Mouse (Mus musculus) gastrocnemius, adult 8-10 months (tissue): Measurements from ENCODE around the gene Chd6. TPM values are rescaled to one million over a fixed set of nuclear protein-coding genes. Genes with fewer than 3 reads are reported as not detected.
"Not testable (repeated sequence)": the region's sequence is repeated elsewhere in the genome, so short reads cannot be mapped to it uniquely, and the experiment has no call there.

Experiments
- DNase-seq, 2 experiments: peaks; one replicate each; pipeline ENCODE4 v3.0.0; 2022; ENCODE audit warnings: low spot score in 2 of 2
- total RNA-seq, 4 experiments: library from RNA; stranded (reverse); gene quantifications; 2 replicates each; pipeline ENCODE4 v1.2.4; 2022

The Chd6 gene
- total RNA-seq, 4 experiments from 2014 or later: 8.2 to 17.7 (median 14.6) TPM

DNA sequence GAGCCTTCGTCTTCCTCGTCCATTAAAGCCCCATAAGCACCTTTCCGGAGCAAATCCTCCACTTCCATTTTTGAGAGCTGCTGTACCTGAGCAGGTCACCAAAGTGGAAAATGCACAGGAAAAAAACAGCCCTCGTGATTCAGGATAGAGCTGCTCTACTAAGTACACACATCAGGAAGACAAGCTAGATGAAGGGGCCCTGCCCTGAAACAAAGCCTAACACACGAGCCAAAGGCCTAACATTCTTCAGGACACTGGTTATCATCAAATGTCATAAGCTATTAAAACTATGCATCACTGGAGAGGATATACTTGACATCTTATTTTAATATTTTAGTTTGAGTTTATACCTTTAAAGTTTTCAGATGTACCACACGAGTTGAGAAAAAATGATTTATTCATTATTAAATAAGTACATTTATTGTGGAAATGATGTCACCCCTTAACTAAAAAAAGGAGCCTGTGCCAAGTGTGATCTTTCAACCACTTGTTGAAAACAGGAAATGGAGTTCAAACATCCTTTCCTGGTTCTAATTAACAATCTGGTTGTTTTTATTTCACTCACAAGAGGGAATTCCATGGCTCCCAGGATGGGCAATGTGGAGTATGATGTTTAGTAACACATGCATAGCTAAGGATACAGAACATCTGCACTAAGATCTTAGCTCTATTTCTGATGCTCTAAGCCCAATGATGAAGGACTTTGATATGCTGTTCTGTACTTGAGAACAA lies 118.4 kb downstream of the Chd6 start:
- DNase-seq: no peak

DNA sequence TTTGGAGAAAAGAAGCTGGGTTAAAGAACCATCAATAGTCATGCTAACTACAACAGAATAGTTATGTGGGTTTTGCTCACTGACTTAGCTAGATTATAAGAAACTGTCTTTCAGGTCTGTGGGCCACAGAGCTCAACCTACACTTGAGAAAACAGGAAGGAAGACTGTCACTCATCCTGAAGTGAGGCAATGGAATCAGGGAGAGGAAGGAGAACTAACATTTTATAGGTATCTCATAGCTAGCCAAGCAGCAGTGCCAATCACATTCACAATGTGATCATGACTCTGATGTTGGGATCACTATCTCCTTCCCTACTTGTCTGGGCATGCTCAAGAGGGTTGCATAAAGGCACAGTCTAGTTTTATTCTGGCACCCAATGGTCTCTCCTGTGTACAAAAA lies 121.4 kb downstream of the Chd6 start:
- DNase-seq: no peak

DNA sequence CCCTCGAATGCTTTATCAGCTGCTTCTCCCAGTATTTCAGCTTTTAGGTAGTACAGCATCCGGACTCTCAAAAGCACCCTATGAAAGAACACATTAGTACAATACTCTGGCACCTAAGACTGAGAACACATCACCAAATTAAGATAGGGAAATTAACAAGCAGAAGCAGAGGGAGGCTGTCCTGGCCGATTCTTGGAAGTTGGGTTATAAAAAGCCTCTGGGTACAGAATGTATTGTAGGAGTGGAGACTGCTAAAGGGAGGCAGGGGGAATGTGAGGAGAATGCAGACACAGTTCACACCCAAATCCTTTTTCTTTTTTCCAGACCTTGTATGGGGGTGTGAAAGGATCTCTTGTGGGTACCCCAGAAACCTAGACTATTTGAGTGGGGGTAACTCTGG lies 126.2 kb downstream of the Chd6 start:
- no peak for DNase-seq

DNA sequence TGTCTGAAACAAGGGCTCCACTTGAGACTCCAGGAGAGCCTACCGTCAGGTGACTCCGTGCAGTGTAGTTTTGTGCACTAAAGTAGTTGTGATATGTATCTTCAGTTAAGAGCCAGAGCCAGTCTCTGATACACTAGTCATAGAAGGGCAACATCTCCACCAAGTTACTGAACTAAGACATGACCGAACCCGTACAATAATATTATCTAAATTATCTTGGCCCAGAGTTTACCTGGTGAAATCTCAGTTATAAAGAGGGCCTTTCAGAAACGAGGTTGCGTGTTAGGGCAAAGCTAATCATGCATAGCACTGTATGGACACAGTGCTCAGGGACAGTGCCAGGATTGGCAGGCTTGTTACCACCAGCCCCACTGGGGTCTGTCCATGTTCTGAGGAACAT lies 127.1 kb downstream of the Chd6 start:
- DNase-seq: no peak

DNA sequence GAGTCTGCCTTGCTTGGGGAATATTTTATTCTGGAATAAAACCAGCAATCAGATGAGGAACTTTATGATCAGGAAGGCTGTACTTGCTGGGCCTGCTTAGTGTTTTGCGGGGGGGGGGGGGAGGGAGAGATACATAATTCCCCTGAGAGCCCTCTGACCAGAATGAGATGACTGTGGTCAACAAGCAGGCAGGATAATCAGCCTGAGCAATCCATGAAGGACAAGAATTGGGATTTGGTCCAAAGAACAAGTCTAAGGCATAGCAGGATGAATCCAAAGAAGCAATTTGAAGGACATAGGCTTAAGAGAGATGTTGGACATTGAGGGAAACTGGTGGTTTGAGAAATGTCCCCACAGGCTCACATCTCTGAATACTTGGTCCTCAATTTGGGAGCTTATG lies 130.2 kb downstream of the Chd6 start:
- no peak for DNase-seq

DNA sequence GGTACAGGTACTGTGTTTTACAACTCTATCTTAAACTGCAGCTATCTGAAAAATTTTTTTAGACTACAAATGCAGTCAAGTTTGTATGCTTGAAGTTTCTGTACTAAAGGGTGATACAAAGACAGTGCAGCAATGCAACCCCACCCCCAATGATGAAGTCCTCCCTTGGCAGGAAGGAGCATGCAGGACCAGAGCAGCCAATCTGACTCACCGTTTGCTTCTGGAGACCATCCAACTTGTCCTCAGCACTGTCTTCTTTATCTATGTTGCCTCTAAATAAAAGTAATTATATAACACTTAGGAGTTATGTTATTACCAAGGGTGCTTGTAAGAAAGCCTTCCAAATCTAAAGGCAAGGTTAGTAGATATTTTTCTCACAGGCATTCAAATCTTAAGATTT lies 131.6 kb downstream of the Chd6 start:
- no peak for DNase-seq

DNA sequence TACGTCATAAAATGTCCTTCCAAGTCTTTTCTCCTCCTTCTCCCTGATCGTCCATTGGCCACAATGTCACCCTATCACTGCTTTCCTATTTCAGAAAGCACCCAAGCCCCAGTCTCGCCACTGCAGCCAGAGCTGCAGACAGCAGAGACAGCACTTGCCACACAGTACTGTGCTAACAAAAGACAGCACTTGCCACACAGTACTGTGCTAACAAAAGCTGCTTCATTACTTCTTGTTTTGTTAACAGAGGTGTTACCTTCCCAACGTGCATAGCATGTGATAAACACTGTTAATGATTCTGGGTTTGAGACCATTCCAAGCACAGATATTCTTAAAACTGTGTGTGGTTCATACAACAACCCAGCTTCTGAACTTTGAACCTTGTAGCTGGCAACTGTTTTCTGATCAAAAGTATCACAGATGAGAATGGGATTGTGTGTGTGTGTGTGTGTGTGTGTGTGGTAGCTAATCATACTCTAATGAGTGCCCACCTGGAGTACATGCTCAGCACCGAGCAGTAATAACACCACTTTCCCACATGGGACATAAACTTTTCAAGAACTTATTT lies 135.1 kb downstream of the Chd6 start:
- DNase-seq: no peak

DNA sequence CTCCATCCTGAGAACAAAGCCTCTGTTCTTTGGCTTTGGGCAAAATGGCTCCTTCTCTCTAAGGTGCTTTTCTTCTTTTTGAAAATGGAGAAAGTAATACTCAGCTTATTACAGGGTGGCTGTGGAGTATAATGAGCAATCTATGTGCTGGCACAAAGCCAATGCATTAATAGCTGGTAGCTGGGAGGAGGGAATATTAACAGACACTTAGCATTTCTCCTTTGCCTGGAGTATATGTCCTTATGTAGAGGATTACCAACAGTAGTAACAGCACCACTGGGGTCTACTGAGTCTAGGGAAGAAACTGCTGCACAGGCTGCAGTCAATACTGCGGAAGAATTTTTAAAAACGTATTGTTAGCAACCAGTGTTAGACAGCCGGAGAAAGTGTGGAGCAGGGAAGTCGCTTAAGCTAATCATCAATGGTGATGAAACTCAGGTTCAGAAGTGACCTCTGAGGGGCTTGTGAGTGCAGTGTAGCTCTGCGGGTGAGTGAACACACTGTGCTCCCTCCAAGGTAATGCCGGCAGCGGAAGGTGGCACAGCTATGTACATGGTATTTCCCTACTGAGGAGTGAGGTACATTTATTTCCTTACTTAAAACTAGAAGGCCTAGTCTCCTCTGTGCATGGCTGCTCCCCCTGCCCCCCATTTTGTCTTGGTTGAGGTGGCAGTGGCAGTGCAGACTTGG lies 136.6 kb downstream of the Chd6 start:
- DNase-seq: no peak

DNA sequence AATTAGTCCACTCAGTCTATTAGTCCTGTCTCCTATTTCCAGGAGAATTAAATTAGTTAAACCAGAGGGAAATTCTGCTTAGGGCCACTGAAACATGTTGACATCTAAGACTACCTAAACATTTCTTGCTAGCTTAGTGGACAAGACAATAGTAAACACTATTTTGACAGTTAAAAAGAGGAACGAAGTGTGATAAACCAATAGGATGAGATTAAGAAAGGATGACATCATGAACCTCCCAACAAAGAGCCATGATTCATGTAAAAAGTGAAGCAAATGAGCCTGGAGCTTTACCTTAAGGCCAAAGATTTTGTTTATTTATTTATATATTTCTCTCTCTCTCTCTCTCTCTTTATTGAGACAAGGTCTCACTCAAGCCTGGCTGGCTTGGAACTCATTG lies 146.7 kb downstream of the Chd6 start:
- no peak for DNase-seq

DNA sequence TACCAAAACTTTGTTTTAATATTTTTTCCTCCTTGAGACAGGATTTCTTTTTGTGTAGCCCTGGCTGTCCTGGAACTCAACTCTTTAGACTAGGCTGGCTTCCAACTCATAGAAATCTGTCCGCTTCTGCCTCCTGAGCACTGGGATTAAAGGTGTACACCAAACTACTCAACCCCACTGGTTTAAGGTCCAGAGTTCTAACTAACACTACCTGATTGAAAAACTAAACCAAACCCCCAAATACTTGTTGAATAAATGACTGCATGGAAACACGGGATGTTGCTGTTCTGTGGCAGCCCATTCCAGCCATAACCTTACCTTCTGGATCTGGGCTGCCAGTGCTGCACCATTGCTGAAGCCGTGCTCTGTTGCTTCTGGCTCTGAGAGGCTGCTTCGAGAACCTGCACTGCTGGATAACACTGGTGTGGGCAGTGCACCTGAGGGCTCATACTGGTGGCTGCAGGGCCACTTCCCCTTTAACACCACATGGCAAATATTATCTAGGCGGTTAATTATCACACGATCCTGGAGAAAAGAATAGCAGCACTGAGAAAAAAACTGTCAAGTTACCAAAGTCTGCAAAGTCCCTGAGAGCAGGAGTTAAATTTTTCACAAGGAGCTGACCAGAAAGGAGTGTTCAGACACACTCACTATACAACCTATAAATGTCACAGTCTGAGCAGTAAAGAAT lies 147.8 kb downstream of the Chd6 start:
- DNase-seq: no peak

DNA sequence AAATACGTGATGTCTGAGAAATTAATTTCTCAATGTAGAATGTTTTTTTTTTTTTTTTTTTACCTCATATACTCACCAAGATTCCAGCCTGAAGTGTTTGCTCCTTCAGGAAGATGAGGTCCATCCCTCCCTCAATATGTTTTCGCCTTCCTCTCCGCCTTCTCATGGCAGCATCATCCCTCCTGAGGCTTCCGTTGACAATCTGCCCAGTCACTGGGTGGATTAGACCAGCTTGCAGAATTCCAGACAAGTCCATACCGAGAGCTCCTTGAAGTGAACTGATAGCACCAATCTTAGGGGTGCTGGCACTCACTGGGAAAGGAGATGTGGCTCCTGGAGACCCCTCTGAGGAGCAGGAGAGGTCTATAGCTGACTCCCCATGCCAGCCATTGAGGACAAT lies 149.0 kb downstream of the Chd6 start:
- peak in 1 of 2 experiments; percentile 30 for DNase-seq

DNA sequence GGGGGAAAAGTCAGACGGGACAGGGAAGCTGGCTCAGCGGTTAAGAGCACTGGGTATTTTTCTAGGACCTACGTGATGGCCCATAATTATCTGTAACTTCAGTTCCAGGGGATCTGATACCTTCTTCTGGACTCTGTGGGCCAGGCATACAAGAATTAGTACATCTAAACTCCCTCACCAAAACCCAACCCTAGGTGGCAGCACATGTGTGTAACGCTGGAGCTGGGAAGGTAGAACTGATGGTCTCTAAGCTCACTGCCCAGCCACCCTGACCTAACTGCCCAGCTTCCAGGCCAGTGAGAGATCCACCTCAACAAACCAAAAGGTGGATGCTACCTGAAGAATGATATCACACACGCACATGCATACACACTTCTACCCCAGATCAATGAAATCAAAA lies 150.1 kb downstream of the Chd6 start:
- no peak for DNase-seq

DNA sequence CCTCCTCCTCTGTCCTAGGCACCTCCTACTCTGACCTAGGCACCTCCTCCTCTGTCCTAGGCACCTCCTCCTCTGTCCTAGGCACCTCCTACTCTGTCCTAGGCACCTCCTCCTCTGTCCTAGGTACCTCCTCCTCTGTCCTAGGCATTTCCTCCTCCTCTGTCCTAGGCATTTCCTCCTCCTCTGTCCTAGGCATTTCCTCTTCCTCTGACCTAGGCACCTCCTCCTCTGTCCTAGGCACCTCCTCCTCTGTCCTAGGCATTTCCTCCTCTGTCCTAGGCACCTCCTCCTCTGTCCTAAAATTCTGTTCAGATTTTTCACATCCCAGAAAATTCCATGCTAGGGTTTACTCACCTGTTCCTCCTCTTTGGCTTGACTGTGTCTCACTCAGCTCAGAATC lies 151.1 kb downstream of the Chd6 start:
- DNase-seq: not testable (repeated sequence)

DNA sequence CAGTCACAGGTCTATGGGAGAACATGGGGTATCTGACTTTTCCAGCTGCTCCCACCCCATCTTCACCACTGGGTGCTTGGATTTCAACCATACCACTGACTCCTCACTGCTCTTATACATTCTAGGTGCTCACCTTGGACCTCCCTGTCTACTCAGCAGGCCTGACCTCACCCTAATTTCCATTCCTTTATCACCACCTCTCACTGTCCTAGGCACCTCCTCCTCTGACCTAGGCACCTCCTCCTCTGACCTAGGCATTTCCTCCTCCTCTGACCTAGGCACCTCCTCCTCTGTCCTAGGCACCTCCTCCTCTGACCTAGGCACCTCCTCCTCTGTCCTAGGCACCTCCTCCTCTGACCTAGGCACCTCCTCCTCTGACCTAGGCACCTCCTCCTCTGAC lies 151.6 kb downstream of the Chd6 start:
- DNase-seq: not testable (repeated sequence)

DNA sequence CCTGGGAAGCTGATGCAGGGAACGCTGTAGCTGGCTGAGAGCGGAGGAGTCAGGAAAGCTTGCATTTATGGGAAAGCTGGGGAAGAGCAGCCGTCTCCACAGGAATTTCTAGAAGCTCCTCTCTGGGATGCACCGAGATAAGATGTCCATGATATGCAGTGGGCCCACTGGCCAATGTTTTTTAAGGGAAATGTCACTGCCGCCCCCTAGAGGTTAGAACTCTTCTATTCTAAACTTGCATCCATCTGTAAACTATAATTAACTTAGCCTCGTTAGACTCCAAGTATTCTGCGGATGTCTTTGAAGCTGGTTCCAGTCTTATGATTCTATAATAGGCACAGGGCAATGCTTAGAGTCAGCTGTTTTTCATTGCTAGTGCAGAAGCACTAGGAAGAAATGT lies 153.5 kb downstream of the Chd6 start:
- DNase-seq: peak in 1 of 2 experiments; percentile 37

DNA sequence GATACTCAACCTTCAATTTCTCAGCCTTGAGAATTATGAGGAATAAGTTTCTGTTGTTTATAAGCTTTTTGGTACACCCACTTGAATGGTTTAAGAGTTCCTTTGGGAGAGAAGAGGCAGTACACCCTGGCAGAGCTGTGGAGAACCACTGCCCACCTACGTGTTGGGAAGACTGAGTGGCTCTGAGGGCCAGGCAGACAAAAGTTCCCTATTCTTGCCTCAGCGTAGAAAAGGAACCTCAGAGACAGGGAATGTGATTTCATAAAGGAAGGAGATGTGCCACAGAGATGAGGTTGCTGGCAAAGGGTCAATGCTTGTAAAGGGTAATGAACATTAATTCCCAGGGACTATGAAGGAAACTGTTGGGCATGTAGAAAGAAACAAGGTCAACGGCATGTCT lies 154.3 kb downstream of the Chd6 start:
- no peak for DNase-seq

DNA sequence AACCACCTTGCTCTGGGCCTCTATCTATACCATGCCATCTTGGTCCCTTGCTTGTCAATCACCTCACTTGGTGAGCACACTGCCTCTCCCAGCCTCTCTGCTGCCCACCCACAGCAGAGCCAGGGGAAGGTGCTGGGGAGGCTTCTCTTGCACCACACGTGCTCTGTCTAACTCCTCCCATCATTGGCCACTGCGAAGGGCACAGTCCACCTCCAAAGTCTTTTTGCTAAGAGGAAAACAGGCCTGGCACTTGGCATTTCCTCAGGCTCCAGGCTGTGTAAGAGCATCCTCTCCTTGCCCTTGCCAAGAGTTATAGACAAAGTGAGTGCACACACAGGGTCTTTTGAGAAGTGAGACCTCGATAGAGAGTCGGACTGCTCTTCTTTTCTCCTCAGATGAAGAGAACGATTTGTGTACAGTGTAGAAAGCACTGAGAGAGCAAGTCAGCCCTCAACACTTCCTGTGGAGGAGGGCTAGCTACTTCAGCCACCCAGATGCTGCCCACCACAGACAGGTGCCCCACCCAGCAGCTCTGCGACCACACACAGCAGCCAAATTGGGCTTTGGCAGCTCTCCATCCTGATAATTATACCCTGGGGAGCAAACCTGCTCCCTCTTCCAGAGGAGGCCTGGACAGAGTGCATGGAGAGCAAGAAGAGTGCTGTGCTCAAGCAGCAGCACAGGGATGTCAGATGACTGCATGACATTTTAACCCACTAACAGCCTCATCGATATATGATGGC lies 155.6 kb downstream of the Chd6 start:
- DNase-seq: no peak

DNA sequence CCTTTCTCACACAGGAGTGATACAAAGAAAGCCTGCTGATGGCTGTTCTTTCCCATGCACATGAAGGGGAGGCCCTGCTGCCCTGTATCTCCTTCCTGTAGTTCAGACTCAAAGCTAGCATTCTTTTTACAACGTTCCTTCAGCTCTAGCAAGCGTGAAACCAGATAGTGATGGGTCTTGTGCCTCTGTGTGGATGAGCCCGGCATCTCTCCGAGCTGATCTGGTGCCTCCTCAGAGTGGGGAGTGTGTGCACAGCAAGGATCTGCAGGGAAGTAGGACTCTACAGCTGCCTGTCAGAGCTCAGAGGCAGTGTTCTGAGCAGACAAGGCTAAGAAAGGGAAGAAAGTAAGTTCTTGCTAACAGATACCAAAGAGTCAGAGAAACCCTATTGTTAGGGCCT lies 157.3 kb downstream of the Chd6 start:
- DNase-seq: no peak

DNA sequence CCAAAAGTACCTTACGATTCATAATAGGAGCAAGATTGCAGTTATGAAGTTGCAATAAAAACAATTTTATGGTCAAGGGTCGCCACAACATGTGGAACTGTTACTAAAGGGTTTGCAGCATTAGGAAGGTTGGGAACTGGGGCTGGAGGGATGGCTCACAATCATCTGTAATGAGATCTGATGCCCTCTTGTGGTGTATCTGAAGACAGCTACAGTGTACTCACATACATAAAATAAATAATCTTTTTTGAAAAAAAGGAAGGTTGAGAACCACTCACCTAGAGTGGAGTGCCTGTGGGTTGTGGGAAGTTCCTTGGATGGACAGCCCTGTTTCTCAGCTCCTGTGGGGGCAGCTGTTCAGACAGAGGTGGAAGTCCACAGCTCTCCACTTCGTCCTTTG lies 166.4 kb downstream of the Chd6 start:
- DNase-seq: no peak

DNA sequence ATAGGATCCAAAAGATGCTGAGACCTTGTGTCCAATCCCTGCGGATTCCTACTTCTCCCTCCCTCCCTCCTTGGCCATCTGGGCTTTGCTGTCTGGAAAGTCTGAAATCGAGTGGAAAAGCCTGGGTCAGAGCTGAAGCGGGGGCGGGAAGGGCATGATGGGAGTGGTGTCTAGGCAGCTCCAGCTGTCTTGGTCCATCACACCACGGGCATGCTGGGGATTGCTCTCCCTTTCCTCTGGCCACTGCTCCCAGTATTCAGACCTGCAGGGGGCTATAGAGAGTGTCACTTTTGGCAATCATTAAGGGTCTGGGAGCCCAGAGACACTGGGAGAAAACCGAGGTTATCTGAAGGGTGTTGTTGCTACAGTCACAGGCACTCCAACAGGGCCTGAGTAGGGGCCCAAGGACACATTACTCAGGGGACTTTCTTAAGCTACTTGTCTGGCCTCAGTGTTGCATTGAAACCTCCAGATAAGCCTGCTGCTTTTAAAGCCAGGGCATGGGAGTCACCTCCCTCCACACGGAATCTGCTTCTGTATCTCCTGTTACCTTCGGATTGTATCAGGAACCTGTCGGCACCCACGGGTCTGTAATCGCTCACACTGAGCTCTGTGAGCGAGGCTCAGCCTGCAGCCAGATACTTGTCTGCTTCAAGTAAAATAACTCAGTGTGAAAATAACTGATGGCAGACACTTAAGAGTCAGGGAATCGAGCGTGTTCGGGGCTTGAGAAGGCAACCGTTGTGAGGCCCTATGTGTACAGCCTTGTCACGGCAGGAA lies 167.8 kb downstream of the Chd6 start:
- no peak for DNase-seq

DNA sequence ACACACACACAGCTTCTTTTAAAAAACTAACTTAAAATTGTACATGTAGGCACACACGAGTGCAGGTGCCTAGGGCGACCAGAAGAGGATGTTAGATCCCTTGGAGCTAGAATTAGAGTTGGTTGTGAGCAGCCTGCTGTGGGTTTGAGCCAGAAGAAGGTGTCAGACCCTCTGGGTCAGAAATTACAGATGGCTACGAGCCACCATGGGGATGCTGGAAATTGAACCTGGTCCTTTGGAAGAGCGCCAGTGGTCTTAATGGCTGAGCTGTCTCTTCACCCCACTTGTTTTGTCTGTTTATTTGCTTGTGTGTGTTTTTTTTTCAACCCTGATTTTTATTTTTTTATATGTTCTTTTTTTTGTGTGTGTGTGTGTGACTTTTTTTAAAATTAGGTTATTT lies 174.4 kb downstream of the Chd6 start:
- DNase-seq: no peak
